Mouse (Mus musculus): Measurements from ENCODE around the gene Ift46. TPM values are rescaled to one million over a fixed set of nuclear protein-coding genes. Genes with fewer than 3 reads are reported as not detected.
"Not testable (repeated sequence)": the region's sequence is repeated elsewhere in the genome, so short reads cannot be mapped to it uniquely, and the experiment has no call there.

The Ift46 gene
- polyA plus RNA-seq, 1 experiment from 2014 or later: 65.2 TPM

GRCm38 (mm10) chr9:44748473-44748872 lies 19.2 kb upstream of the Ift46 start:
- 94% methylated on average over 7 of the region's 7 CpGs for WGBS

GRCm38 (mm10) chr9:44760873-44761272 lies 6.8 kb upstream of the Ift46 start:
- Histone ChIP-seq H3K4me2 (ENCODE audit: low read depth, low read length) (no peak overlapping the region), H3K27me3 (ENCODE audit: control insufficient read depth, insufficient read depth, low read length) (no peaks in the 10 kb centered on the region), H3K9me3 (replicated peaks; ENCODE audit: control insufficient read depth, low read length) (no peaks in the 10 kb centered on the region), H3K4me3 (ENCODE audit: low read length) (no peak overlapping the region), H3K36me3 (ENCODE audit: control insufficient read depth, insufficient read depth) (peaks cover 16% of the 10 kb centered on the region), H3K27ac (ENCODE audit: low read length) (no peak overlapping the region), H3K4me1 (ENCODE audit: control insufficient read depth, insufficient read depth, low read length) (peaks cover 23% of the 10 kb centered on the region), H3K9ac (ENCODE audit: low read length) (no peak overlapping the region)
- no peak for ATAC-seq (replicated peaks; ENCODE audit: extremely low read depth, insufficient read depth, low FRiP score)
- 47% methylated on average over 2 of the region's 2 CpGs for WGBS

More at GRCm38 (mm10) chr9:44748473-44748872, 19.2 kb upstream of the Ift46 start:
- peaks cover 72% of the 10 kb centered on the region for H3K36me3 ChIP-seq (ENCODE audit: control insufficient read depth, insufficient read depth)
- H3K4me1 ChIP-seq (ENCODE audit: control insufficient read depth, insufficient read depth, low read length): no peaks in the 10 kb centered on the region
- H3K27ac ChIP-seq (ENCODE audit: low read length): no peak overlapping the region
- H3K9me3 ChIP-seq (replicated peaks; ENCODE audit: control insufficient read depth, low read length): no peaks in the 10 kb centered on the region
- H3K27me3 ChIP-seq (ENCODE audit: control insufficient read depth, insufficient read depth, low read length): no peaks in the 10 kb centered on the region
- H3K9ac ChIP-seq (ENCODE audit: low read length): no peak overlapping the region
- H3K4me2 ChIP-seq (ENCODE audit: low read depth, low read length): no peak overlapping the region
- H3K4me3 ChIP-seq (ENCODE audit: low read length): no peak overlapping the region
- no peak for ATAC-seq (replicated peaks; ENCODE audit: extremely low read depth, insufficient read depth, low FRiP score)

DNA sequence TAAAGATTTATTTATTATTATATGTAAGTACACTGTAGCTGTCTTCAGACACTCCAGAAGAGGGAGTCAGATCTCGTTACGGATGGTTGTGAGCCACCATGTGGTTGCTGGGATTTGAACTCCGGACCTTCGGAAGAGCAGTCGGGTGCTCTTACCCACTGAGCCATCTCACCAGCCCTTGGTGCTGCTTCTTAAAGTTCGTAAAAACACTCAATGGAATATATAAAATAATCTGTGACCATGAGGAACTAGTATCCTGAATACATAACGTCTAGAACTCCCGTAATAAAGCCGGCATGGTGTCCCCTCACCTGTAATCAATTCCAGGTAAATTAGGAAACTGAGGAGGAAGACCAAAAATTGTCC lies 304 bp downstream of the Ift46 start:
- not testable (repeated sequence) for ATAC-seq (replicated peaks; ENCODE audit: extremely low read depth, insufficient read depth, low FRiP score); H3K27me3 ChIP-seq (ENCODE audit: control insufficient read depth, insufficient read depth, low read length); H3K9me3 ChIP-seq (replicated peaks; ENCODE audit: control insufficient read depth, low read length); H3K36me3 ChIP-seq (ENCODE audit: control insufficient read depth, insufficient read depth)
- Histone ChIP-seq H3K4me2 (ENCODE audit: low read depth, low read length) (peak overlapping the region; percentile 91), H3K4me1 (ENCODE audit: control insufficient read depth, insufficient read depth, low read length) (peaks cover 18% of the 10 kb centered on the region), H3K9ac (ENCODE audit: low read length) (peak overlapping the region; percentile 99; the same call in 1 of the 2 replicates), H3K4me3 (ENCODE audit: low read length) (peak overlapping the region; percentile 100), H3K27ac (ENCODE audit: low read length) (peak overlapping the region; percentile 99)
- 45% methylated on average over 7 of the region's 9 CpGs for WGBS

DNA sequence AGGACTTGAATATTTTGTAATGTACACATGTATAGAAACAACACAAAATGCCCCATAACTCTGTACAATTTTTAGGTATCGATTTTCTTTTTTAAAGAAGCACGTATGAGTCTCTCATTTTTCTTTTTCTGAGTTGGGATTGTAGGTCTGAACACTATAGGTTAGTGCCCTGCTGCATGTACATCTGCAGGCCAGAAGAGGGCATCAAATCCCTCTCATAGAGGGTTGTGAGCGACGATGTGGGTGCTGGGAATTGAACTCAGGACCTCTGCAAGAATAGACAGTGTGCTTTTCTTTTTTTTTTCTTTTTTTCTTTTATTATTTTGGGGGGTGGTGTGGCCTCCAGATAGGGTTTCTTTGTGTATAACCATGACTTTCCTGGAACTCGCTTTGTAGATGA lies 3.7 kb downstream of the Ift46 start:
- no peaks in the 10 kb centered on the region for H3K9me3 ChIP-seq (replicated peaks; ENCODE audit: control insufficient read depth, low read length)
- WGBS: 91% methylated on average over 5 of the region's 5 CpGs
- no peak overlapping the region for H3K4me2 ChIP-seq (ENCODE audit: low read depth, low read length)
- no peak overlapping the region for H3K9ac ChIP-seq (ENCODE audit: low read length)
- H3K27ac ChIP-seq (ENCODE audit: low read length): no peak overlapping the region
- H3K27me3 ChIP-seq (ENCODE audit: control insufficient read depth, insufficient read depth, low read length): no peaks in the 10 kb centered on the region
- H3K4me3 ChIP-seq (ENCODE audit: low read length): no peak overlapping the region
- no peak for ATAC-seq (replicated peaks; ENCODE audit: extremely low read depth, insufficient read depth, low FRiP score)
- peaks cover 10% of the 10 kb centered on the region for H3K36me3 ChIP-seq (ENCODE audit: control insufficient read depth, insufficient read depth)
- H3K4me1 ChIP-seq (ENCODE audit: control insufficient read depth, insufficient read depth, low read length): peaks cover 3% of the 10 kb centered on the region

GRCm38 (mm10) chr9:44772392-44772749 lies 4.7 kb downstream of the Ift46 start:
- 17% methylated on average over 5 of the region's 5 CpGs for WGBS
- peaks cover 13% of the 10 kb centered on the region for H3K36me3 ChIP-seq (ENCODE audit: control insufficient read depth, insufficient read depth)
- H3K9me3 ChIP-seq (replicated peaks; ENCODE audit: control insufficient read depth, low read length): no peaks in the 10 kb centered on the region
- 0 out of 2 replicates have a peak overlapping the region, but pooled peaks have one; percentile 6 for H3K9ac ChIP-seq (ENCODE audit: low read length)
- H3K27ac ChIP-seq (ENCODE audit: low read length): peak overlapping the region; percentile 33
- H3K27me3 ChIP-seq (ENCODE audit: control insufficient read depth, insufficient read depth, low read length): no peaks in the 10 kb centered on the region
- H3K4me1 ChIP-seq (ENCODE audit: control insufficient read depth, insufficient read depth, low read length): peaks cover 3% of the 10 kb centered on the region
- no peak overlapping the region for H3K4me3 ChIP-seq (ENCODE audit: low read length)
- H3K4me2 ChIP-seq (ENCODE audit: low read depth, low read length): no peak overlapping the region
- ATAC-seq (replicated peaks; ENCODE audit: extremely low read depth, insufficient read depth, low FRiP score): no peak

DNA sequence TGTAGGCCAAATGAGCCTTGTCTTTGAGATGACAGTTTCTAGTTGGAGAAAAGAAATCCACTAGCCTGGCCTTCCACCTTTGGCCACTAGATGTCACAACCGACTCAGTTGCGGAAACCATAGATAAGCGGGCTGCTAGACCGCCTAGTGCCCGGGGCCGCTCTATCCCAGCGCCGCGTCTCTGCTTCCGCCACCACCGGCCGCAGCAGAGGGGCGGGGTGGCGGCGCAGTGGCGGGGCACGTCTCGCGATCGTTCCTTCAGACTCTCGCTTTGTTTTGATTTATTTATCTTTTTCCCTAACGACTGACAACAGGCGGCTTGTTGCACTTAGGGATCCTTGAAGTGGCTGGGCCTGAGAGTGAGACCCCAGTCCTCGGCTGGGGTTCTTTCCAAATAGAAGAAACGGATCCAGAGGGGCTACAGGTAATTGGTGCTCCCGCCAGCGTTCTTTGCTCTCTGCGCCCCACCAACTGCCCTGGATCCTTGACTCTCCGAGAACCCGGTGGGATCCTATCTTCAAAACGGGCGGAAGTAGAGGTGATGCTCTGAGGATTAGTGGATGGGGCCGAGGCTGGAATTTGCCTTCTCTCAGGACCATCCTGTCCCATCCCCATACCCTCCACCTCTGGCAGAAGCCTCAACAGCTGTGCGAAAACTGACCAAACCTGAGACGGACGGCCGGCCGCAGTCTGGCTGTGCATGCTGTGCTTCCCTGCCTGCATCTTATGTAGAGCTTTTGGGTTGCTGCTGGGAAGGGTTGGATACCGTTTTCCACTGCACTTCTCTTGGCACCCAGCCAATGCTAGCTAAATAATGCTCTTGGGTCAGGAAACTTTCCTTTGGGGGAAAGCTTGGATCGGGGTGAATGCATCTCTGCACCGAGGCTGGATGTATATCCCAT lies 5.3 kb downstream of the Ift46 start:
- peak; percentile 98 for ATAC-seq (replicated peaks; ENCODE audit: extremely low read depth, insufficient read depth, low FRiP score)
- peak overlapping the region; percentile 73 for H3K4me3 ChIP-seq (ENCODE audit: low read length)
- no peaks in the 10 kb centered on the region for H3K9me3 ChIP-seq (replicated peaks; ENCODE audit: control insufficient read depth, low read length)
- H3K27me3 ChIP-seq (ENCODE audit: control insufficient read depth, insufficient read depth, low read length): no peaks in the 10 kb centered on the region
- H3K27ac ChIP-seq (ENCODE audit: low read length): peak overlapping the region; percentile 82
- peak overlapping the region; percentile 86 for H3K4me2 ChIP-seq (ENCODE audit: low read depth, low read length)
- WGBS: under 1% methylated on average over 41 of the region's 41 CpGs
- H3K36me3 ChIP-seq (ENCODE audit: control insufficient read depth, insufficient read depth): peaks cover 13% of the 10 kb centered on the region
- peak overlapping the region; percentile 85 for H3K9ac ChIP-seq (ENCODE audit: low read length)
- H3K4me1 ChIP-seq (ENCODE audit: control insufficient read depth, insufficient read depth, low read length): peaks cover 3% of the 10 kb centered on the region

- WGBS: 72% methylated on average over 9 of the region's 9 CpGs
- H3K27ac ChIP-seq (ENCODE audit: low read length): no peak overlapping the region
- peaks cover 29% of the 10 kb centered on the region for H3K36me3 ChIP-seq (ENCODE audit: control insufficient read depth, insufficient read depth)
- H3K9me3 ChIP-seq (replicated peaks; ENCODE audit: control insufficient read depth, low read length): no peaks in the 10 kb centered on the region
- no peak overlapping the region for H3K4me2 ChIP-seq (ENCODE audit: low read depth, low read length)
- ATAC-seq (replicated peaks; ENCODE audit: extremely low read depth, insufficient read depth, low FRiP score): no peak
- no peak overlapping the region for H3K4me3 ChIP-seq (ENCODE audit: low read length)
- no peaks in the 10 kb centered on the region for H3K4me1 ChIP-seq (ENCODE audit: control insufficient read depth, insufficient read depth, low read length)
- no peak overlapping the region for H3K9ac ChIP-seq (ENCODE audit: low read length)
- H3K27me3 ChIP-seq (ENCODE audit: control insufficient read depth, insufficient read depth, low read length): peaks cover 2% of the 10 kb centered on the region
Observed at GRCm38 (mm10) chr9:44792842-44793241, 25.1 kb downstream of the Ift46 start.

- ATAC-seq (replicated peaks; ENCODE audit: extremely low read depth, insufficient read depth, low FRiP score): no peak
- H3K4me2 ChIP-seq (ENCODE audit: low read depth, low read length): peak overlapping the region; percentile 98
- H3K27ac ChIP-seq (ENCODE audit: low read length): no peak overlapping the region
- no peak overlapping the region for H3K4me3 ChIP-seq (ENCODE audit: low read length)
- no peak overlapping the region for H3K9ac ChIP-seq (ENCODE audit: low read length)
- H3K36me3 ChIP-seq (ENCODE audit: control insufficient read depth, insufficient read depth): no peaks in the 10 kb centered on the region
- 37% methylated on average over 7 of the region's 7 CpGs for WGBS
- no peaks in the 10 kb centered on the region for H3K9me3 ChIP-seq (replicated peaks; ENCODE audit: control insufficient read depth, low read length)
- peaks cover 9% of the 10 kb centered on the region for H3K27me3 ChIP-seq (ENCODE audit: control insufficient read depth, insufficient read depth, low read length)
- H3K4me1 ChIP-seq (ENCODE audit: control insufficient read depth, insufficient read depth, low read length): peaks cover 8% of the 10 kb centered on the region
Observed at GRCm38 (mm10) chr9:44798298-44798697, 30.6 kb downstream of the Ift46 start.

DNA sequence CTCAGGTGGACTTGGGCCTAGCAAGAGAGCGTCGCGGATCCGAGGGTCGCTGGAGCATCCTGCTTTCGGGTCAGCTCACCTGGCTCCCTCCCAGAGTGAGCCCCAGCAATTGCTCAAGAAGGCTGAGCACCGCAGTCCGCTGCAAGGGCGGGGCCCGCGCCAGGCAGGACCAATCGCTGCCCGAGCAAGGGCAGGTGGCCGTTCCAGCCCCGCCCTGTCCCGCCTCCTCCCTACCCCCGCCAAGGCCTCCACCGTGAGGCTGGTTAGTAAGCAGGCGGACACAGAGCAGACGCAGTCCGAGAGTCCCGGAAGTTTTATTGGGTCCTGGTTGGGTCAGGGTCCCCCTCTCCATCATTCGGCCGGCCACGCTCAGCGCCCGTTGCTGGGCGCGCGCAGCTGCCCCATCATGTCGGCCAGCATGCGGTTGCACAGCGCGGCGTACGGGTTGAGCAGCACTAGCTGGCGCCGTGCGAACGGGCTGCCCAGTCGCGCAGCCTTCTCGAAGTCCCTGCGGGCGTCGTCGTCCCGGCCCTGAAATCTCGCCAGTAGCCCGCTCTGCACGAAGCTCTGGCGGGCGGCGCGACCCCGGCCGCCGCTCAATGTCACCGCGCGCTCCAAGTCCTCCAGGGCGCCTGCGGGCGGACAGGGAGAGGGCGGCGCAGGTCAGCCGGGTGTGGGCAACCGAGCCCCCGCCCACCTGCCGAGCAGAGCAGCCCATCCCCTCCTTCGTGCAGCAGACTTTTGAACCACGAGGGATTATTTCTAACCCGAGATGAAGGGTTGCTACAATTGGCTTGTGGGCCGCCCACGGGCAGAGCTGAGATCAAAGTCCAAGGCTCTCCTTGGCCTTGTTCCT lies 31.6 kb downstream of the Ift46 start, which contains the start of gene Tmem25:
Gene Tmem25 (minus strand): TSS at position 206 of the 856 bp plus-strand sequence.
- ATAC-seq (replicated peaks; ENCODE audit: extremely low read depth, insufficient read depth, low FRiP score): peak; percentile 93
- H3K36me3 ChIP-seq (ENCODE audit: control insufficient read depth, insufficient read depth): no peaks in the 10 kb centered on the region
- H3K27ac ChIP-seq (ENCODE audit: low read length): peak within 1 kb of the TSS; percentile 74
- no peaks in the 10 kb centered on the region for H3K9me3 ChIP-seq (replicated peaks; ENCODE audit: control insufficient read depth, low read length)
- peak within 1 kb of the TSS; percentile 62 for H3K4me3 ChIP-seq (ENCODE audit: low read length)
- H3K4me1 ChIP-seq (ENCODE audit: control insufficient read depth, insufficient read depth, low read length): peaks cover 8% of the 10 kb centered on the region
- peaks cover 9% of the 10 kb centered on the region for H3K27me3 ChIP-seq (ENCODE audit: control insufficient read depth, insufficient read depth, low read length)
- peak within 1 kb of the TSS; percentile 79 for H3K9ac ChIP-seq (ENCODE audit: low read length)
- WGBS: under 1% methylated on average over 73 of the region's 75 CpGs
- H3K4me2 ChIP-seq (ENCODE audit: low read depth, low read length): peak within 1 kb of the TSS; percentile 98
